ENCODE assay signal across 19 mouse cellular contexts in the genomic region with DNA sequence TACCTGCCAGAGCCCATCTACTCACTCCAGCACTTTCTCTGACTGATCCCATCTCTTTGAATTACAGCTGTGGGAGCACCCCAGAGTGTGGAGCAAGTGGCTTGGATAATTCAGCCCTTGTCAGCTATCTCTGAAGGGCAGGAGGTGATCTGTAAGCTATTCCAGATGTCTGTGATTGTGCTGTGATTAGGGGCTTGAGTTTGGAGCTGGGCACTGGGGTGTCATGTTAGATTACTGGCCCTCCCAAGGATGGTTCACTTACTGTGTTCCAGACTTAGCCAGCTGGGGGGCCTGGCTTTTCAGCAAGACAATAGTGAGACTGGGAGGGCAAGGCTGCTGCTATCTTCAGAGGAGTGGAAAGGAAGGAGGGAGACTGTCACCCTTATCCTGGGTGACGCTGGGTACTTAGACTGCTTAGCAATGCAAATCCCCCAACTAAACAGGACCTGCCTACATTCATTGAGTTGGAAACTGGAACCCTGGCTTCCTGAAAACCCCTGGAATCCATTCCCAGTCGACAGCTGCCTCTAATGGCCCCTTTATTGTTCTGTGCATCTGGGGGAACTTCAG. TPM values are rescaled to one million over a fixed set of nuclear protein-coding genes. Genes with fewer than 3 reads are reported as not detected.
DNase-seq lines count a peak whose midpoint lies in the region; ATAC-seq and TF ChIP-seq lines count a peak whose summit lies in the region.
"Had no signal": no experiment of that assay in that cellular context is flagged by ENCODE, and none has a peak within 500 bp of the region (broad histone marks: within the 10 kb centered on the region; RNA-seq: fewer than 3 reads in every experiment).

No protein-coding gene starts in this region.

- no peak for TF ChIP-seq CTCF in brain, embryonic 14.5 days (IDR thresholded peaks at IDR 0.05; ENCODE audit: borderline replicate concordance, extremely low read depth, insufficient read depth, insufficient read length)

- no peak overlapping the region for H3K9ac ChIP-seq in limb, embryonic 14.5 days (ENCODE audit: low read depth, low read length, severe bottlenecking)
- no peak overlapping the region for H3K9ac ChIP-seq in ES-E14 (ENCODE audit: insufficient read depth, low read depth, low read length, poor library complexity, severe bottlenecking)
- no peak overlapping the region for H3K9ac ChIP-seq in embryonic facial prominence, embryonic 14.5 days (ENCODE audit: low read depth, low read length)
- H3K9ac ChIP-seq: liver, postnatal 0 days had no signal

- no peak overlapping the region for H3K4me2 ChIP-seq in limb, embryonic 14.5 days (replicated peaks; ENCODE audit: low read depth, low read length, severe bottlenecking)
- H3K4me2 ChIP-seq in embryonic facial prominence, embryonic 14.5 days (ENCODE audit: low read depth, low read length) = no peak overlapping the region

- H3K36me3 ChIP-seq in limb, embryonic 14.5 days (ENCODE audit: control insufficient read depth, insufficient read depth, low read length) = no peaks in the 10 kb centered on the region
- no peaks in the 10 kb centered on the region for H3K36me3 ChIP-seq in limb, embryonic 10.5 days
- no peaks in the 10 kb centered on the region for H3K36me3 ChIP-seq in ES-E14 (ENCODE audit: control insufficient read depth, insufficient read depth, low read length, poor library complexity, severe bottlenecking)
- H3K36me3 ChIP-seq in embryonic facial prominence, embryonic 14.5 days (ENCODE audit: control insufficient read depth, insufficient read depth, low read length) = no peaks in the 10 kb centered on the region

- ATAC-seq in limb, embryonic 14.5 days (ENCODE audit: low FRiP score, low read depth) = no peak
- ATAC-seq in embryonic facial prominence, embryonic 14.5 days (ENCODE audit: low read depth) = no peak; the same call in 1 of the 2 replicates
- ATAC-seq: liver, postnatal 0 days; midbrain, embryonic 16.5 days had no signal

- in situ Hi-C loops in ES-E14 (cut with MboI; ENCODE audit: low sequenced_read_pairs in 2 of 2, unreplicated experiment in 2 of 2) = no loop called here

- no peak overlapping the region for H3K4me3 ChIP-seq in limb, embryonic 14.5 days (replicated peaks; ENCODE audit: low read length)
- H3K4me3 ChIP-seq in limb, embryonic 10.5 days = no peak overlapping the region
- no peak overlapping the region for H3K4me3 ChIP-seq in ES-E14 (ENCODE audit: insufficient read depth in 1 of 2, low read depth in 1 of 2, low read length in 2 of 2, poor library complexity in 1 of 2, severe bottlenecking in 1 of 2)
- no peak overlapping the region for H3K4me3 ChIP-seq in embryonic facial prominence, embryonic 14.5 days (ENCODE audit: low read depth, low read length)

- H3K27me3 ChIP-seq in limb, embryonic 14.5 days (ENCODE audit: control insufficient read depth, insufficient read depth, low read length) = no peaks in the 10 kb centered on the region
- no peaks in the 10 kb centered on the region for H3K27me3 ChIP-seq in limb, embryonic 10.5 days (ENCODE audit: low read depth, poor library complexity, severe bottlenecking)
- H3K27me3 ChIP-seq in embryonic facial prominence, embryonic 14.5 days (replicated peaks; ENCODE audit: control insufficient read depth, insufficient read depth, low read length) = no peaks in the 10 kb centered on the region

- peak; percentile 15 for DNase-seq in limb, embryonic 14.5 days (ENCODE audit: low spot score)
- no peak for DNase-seq in limb, embryonic 10.5 days (ENCODE audit: low spot score)
- DNase-seq in ES-E14 (ENCODE audit: low read depth, low spot score) = peak; percentile 26
- peak; percentile 33 for DNase-seq in brain, embryonic 14.5 days (ENCODE audit: low read depth)
- peak; percentile 39 for DNase-seq in embryonic facial prominence, embryonic 14.5 days (ENCODE audit: low spot score)
- no peak for DNase-seq in adrenal gland, postnatal 10 days
- DNase-seq in left cerebral cortex, postnatal 25 days (ENCODE audit: low spot score in 2 of 2) = no peak
- DNase-seq: adrenal gland, postnatal 25 days; cerebellum, adult 8-10 months; kidney, adult 9 months; kidney, postnatal 4 days; liver; liver, postnatal 0 days; right cerebral cortex, postnatal 4 days; thymus, postnatal 36 days had no signal

- no peak for TF ChIP-seq POLR2A in limb, embryonic 14.5 days (IDR thresholded peaks at IDR 0.05; ENCODE audit: borderline replicate concordance, extremely low read depth, insufficient read depth, insufficient read length)
- no peak for TF ChIP-seq POLR2A in brain, embryonic 14.5 days (IDR thresholded peaks at IDR 0.05; ENCODE audit: borderline replicate concordance, extremely low read depth, insufficient read depth, insufficient read length, poor library complexity, severe bottlenecking)

- intact Hi-C loops in left cerebral cortex, postnatal 25 days (cut with DNase I) = no loop called here

- no peaks in the 10 kb centered on the region for H3K4me1 ChIP-seq in limb, embryonic 14.5 days (ENCODE audit: control insufficient read depth, insufficient read depth, low read length)
- peaks cover 4% of the 10 kb centered on the region; the same call in 1 of the 2 replicates for H3K4me1 ChIP-seq in limb, embryonic 10.5 days
- no peaks in the 10 kb centered on the region for H3K4me1 ChIP-seq in ES-E14 (ENCODE audit: control insufficient read depth in 2 of 2, insufficient read depth in 2 of 2, low read length in 2 of 2, poor library complexity in 1 of 2)
- no peaks in the 10 kb centered on the region for H3K4me1 ChIP-seq in embryonic facial prominence, embryonic 14.5 days (ENCODE audit: control insufficient read depth, insufficient read depth, low read length)

- 10% methylated on average over 2 of the region's 2 CpGs for WGBS in limb, embryonic 14.5 days
- 22% methylated on average over 2 of the region's 2 CpGs for WGBS in limb, embryonic 10.5 days
- 0% methylated on average over 2 of the region's 2 CpGs for WGBS in embryonic facial prominence, embryonic 14.5 days

- no peaks in the 10 kb centered on the region for H3K9me3 ChIP-seq in limb, embryonic 14.5 days (ENCODE audit: control insufficient read depth, low read length)
- no peaks in the 10 kb centered on the region for H3K9me3 ChIP-seq in limb, embryonic 10.5 days (replicated peaks)
- no peaks in the 10 kb centered on the region for H3K9me3 ChIP-seq in ES-E14 (ENCODE audit: control insufficient read depth, insufficient read depth, low read depth, low read length)
- H3K9me3 ChIP-seq in embryonic facial prominence, embryonic 14.5 days (ENCODE audit: control insufficient read depth, low read length) = no peaks in the 10 kb centered on the region

- H3K27ac ChIP-seq in limb, embryonic 14.5 days (replicated peaks; ENCODE audit: low read depth, low read length) = no peak overlapping the region
- no peak overlapping the region for H3K27ac ChIP-seq in limb, embryonic 10.5 days
- no peak overlapping the region for H3K27ac ChIP-seq in ES-E14 (ENCODE audit: insufficient read depth, low read depth, low read length, poor library complexity, severe bottlenecking)
- no peak overlapping the region for H3K27ac ChIP-seq in embryonic facial prominence, embryonic 14.5 days (replicated peaks; ENCODE audit: low read depth, low read length)
- H3K27ac ChIP-seq: macrophage had no signal

TF ChIP-seq in ES-E14, 5 proteins besides CTCF, POLR2A, EP300 and RAD21:
- TF ChIP-seq HCFC1 (IDR thresholded peaks at IDR 0.05; ENCODE audit: borderline replicate concordance, insufficient read depth, low read length) (no peak), ZNF384 (IDR thresholded peaks at IDR 0.05; ENCODE audit: low read depth, low read length) (no peak), ZC3H11A (IDR thresholded peaks at IDR 0.05; ENCODE audit: borderline replicate concordance, low read depth, low read length) (no peak), MAFK (IDR thresholded peaks at IDR 0.05; ENCODE audit: insufficient read depth, low read depth, low read length) (no peak), CHD2 (IDR thresholded peaks at IDR 0.05; ENCODE audit: low read depth, low read length) (no peak)

RNA-seq across cellular contexts. Expression of gene Fstl4, which starts 56.0 kb away (rescaled TPM):
- 0.97 and 1.4 TPM in 2 replicates for polyA plus RNA-seq in limb, embryonic 14.5 days (2012; rRNA removed)
- 2.3 and 2.9 TPM in 2 replicates for polyA plus RNA-seq in limb, embryonic 14.5 days (2014; fragmentation: Nextera tagmentation; extraction: Ambion mirVana)
- polyA plus RNA-seq in limb, embryonic 10.5 days (2016; fragmentation: Nextera tagmentation; extraction: Ambion mirVana) = 0.13 TPM in 1 of 2 replicates, not detected in the other
- 0.09 and 0.11 TPM in 2 replicates for total RNA-seq in ES-E14 (2012; rRNA removed)
- polyA plus RNA-seq in brain, embryonic 14.5 days (2012; rRNA removed) = 1.1 and 3.1 TPM in 2 replicates
- polyA plus RNA-seq in embryonic facial prominence, embryonic 14.5 days (2014; fragmentation: Nextera tagmentation; extraction: Ambion mirVana) = 2.9 TPM in 2 replicates
- total RNA-seq in adrenal gland, postnatal 10 days (2021) = under 1 TPM; 0.58 to 0.72 TPM
- 10 to 100 TPM; 43.2 to 43.8 TPM for total RNA-seq in left cerebral cortex, postnatal 25 days (2021)
- total RNA-seq: hematopoietic stem cell, adult 5-6 weeks; MEL had no signal
- polyA plus RNA-seq: liver, postnatal 0 days; macrophage had no signal

Comparison
In these comparisons a context has a peak if more than half of its experiments do, and no peak if none do; other contexts are left out.
1. DNase-seq: peak in limb, embryonic 14.5 days (single experiment), ES-E14 (single experiment), brain, embryonic 14.5 days (single experiment) and embryonic facial prominence, embryonic 14.5 days (single experiment); none in limb, embryonic 10.5 days (single experiment), adrenal gland, postnatal 10 days (single experiment) and left cerebral cortex, postnatal 25 days (0 of 2).